Mouse (Mus musculus): ENCODE measurements at regions not wholly inside any gene's neighbourhood (a gene's known extent, or its start where the extent isn't known, plus 50 kb on each side); places are given as distances from the start of the nearest gene placed in this dataset.

- no peak for DNase-seq (ENCODE audit: low spot score in 2 of 2)
These were observed 376.8 kb downstream of the Otol1 start for GRCm38 (mm10) chr3:70384235-70384634.

GRCm38 (mm10) chr3:70385961-70386360, 378.5 kb downstream of the Otol1 start:
- DNase-seq (ENCODE audit: low spot score in 2 of 2), result no peak

DNA sequence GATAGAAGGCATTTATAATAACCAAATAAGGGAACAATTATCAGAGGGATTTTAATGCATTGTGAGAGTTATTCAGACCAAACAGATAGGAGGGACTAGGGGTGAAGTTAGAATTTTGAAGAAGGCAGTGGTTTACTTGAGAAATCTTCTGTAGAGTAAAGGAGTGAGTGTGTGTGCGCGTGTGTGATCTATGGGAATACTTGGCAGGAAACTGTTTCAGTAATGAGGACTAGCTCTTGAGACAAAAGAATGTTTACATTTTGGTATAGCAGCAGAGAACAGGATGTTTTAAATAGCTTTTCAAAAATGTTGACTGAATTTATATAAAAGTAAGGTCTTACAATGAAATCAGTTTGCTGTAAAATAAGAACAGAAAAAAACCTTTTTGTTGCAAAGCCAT, 393.8 kb downstream of the Otol1 start:
- no peak for DNase-seq (ENCODE audit: low spot score in 2 of 2)

GRCm38 (mm10) chr3:70406571-70406970, 399.2 kb downstream of the Otol1 start:
- peak in 1 of 2 experiments; percentile 16 for DNase-seq (ENCODE audit: low spot score in 2 of 2)

DNA sequence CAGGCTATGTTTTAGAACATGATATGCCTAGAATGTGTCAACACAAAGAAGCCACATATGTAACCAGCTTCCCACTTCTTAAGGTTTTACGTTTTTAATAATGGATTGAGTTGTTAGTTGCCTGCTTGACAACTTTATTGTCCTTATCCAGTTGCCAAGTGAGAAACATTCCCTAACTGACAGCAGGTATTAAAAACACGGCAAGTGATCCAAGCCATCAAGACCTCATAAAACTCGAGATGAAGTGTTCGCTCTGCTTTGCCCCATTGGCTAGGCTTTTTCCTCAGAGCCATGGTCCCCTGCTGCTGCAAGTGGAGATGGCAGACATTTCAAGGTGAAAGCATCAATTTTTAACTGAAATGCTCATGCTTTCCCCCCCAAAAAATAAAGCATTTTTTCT, 410.9 kb downstream of the Otol1 start:
- DNase-seq (ENCODE audit: low spot score in 2 of 2), result no peak

- peak in 1 of 2 experiments; percentile 11 for DNase-seq (ENCODE audit: low spot score in 2 of 2)
These were observed 414.6 kb downstream of the Otol1 start for GRCm38 (mm10) chr3:70422016-70422415.

- DNase-seq (ENCODE audit: low spot score in 2 of 2), result no peak
These were observed 415.3 kb downstream of the Otol1 start for GRCm38 (mm10) chr3:70422669-70423068.

DNA sequence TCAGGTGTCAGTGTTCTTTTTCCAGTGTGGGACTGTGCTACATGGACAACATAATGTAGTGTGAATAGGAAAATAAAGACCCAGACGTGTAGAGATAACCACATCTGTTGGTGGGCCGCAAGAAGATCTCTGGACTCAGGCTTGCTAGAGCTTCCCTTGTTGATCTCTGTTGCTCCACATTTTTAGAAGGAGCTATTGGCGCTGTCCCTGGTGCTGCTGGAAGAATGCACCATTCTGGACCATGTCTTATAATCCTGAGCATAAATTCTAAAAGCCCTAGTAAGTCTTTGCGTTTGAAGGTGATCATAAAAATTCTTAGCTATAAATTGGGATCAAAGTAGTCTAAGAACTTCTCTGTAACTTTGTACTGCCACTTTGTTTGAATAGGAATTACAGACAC, 429.3 kb downstream of the Otol1 start:
- no peak for DNase-seq (ENCODE audit: low spot score in 2 of 2)

- DNase-seq (ENCODE audit: low spot score in 2 of 2), result no peak
These were observed 449.9 kb downstream of the Otol1 start for GRCm38 (mm10) chr3:70457181-70457847.

DNA sequence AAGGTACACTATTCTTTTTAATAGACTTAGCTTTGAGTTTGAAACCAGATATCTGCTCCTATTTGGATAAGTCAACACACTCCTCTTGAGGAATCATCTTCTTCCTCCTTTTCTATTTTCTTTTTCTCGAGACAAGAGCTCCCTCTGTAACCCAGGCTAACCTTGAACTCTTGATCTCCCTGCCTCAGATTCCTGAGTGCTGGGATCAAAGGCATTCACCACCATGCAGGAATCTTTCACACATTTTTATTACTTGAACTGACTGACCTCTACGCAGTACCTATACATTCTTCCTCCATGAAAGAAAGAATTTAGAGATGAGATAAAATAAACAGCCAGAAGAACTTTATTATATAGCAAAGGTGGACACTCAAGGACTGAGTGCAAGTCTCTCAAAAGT, 453.4 kb downstream of the Otol1 start:
- no peak for DNase-seq (ENCODE audit: low spot score in 2 of 2)

GRCm38 (mm10) chr3:70463221-70463620, 455.8 kb downstream of the Otol1 start:
- no peak for DNase-seq (ENCODE audit: low spot score in 2 of 2)

GRCm38 (mm10) chr3:70482521-70482920, 475.1 kb downstream of the Otol1 start:
- peak; percentile 79 to 88 for DNase-seq (ENCODE audit: low spot score in 2 of 2)

GRCm38 (mm10) chr3:70483066-70483743, 475.8 kb downstream of the Otol1 start:
- no peak for DNase-seq (ENCODE audit: low spot score in 2 of 2)

- no peak for DNase-seq (ENCODE audit: low spot score in 2 of 2)
These were observed 489.0 kb downstream of the Otol1 start for GRCm38 (mm10) chr3:70496431-70496830.

DNA sequence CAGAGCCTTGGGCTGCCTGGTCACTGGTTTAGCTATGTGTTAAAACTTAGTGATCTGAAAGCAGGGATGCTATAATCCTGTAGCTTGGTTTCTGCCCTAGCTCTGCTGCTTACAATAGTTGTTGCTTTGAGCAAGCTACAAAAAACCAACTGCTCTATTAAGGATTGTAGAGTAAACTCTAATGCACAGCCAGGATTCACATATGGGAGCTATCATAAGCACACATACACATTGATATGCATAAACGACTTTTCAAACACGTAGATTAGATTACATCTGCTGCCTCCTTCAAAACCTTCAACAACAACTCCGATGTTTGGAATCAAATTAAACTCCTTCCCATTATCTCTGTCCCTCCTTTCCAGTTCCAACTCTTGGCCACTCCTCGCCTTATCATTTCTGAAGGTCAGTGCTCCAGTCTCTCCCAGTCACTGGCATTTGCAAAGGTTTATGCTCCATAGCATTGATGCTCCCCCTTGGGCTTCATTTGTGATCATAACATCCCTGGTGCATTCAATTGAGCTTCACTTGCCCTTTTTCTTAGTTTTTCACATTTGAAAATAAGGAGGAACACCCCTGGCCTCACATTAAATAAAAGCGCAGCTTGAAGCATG, 492.9 kb downstream of the Otol1 start:
- DNase-seq (ENCODE audit: low spot score in 2 of 2), result no peak

DNA sequence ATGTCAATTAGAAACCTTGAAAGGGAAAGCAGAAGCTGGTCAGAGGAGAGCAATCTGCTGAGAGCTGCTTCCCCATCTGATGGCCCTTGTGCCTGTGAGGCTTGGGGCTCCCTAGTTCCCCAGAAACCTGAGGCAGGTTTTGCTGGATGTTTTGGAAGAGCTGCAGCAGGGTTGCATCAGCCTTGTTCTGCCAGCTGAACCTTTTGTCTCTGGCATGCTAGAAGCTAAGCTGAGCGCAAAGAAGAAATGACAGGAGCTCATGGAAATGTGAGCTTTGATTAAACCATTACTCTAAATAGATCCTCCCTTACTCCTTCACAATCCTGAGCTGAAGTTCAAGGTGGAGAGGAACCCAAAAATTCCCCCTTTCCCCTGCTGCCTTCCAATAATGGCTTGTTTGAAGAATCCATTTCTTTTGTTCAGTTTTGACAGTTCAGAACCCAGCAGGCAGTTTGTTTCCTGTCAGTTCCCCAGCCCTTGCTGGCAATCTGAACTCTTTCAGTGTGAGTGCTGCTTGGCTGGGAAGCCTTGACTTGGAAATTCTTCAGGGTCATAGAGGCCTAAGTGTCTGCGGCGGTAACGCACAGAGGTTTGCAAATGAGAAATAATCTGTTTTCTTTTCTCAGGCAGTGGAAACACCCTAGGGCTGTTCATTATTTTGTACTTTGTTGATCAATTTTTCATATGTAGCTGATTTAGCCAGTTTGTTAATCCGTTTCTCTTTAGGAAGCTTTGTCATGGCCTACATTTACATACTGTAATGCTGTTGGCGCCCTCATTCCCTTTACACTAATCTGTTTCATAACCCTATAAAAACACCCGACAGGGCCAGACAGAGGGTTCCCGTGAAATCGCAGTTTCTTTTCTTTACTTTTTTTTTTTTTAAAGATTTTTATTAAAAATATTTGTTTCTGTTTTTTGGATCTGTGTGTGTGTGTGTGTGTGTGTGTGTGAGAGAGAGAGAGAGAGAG, 493.9 kb downstream of the Otol1 start:
- DNase-seq (ENCODE audit: low spot score in 2 of 2), result peak in 1 of 2 experiments; percentile 29

- DNase-seq (ENCODE audit: low spot score in 2 of 2), result peak in 1 of 2 experiments; percentile 20
These were observed 526.3 kb downstream of the Otol1 start for GRCm38 (mm10) chr3:70533593-70534321.

GRCm38 (mm10) chr3:70535084-70535483, 527.7 kb downstream of the Otol1 start:
- DNase-seq (ENCODE audit: low spot score in 2 of 2), result no peak

GRCm38 (mm10) chr3:70543911-70544310, 536.5 kb downstream of the Otol1 start:
- DNase-seq (ENCODE audit: low spot score in 2 of 2), result no peak

- no peak for DNase-seq (ENCODE audit: low spot score in 2 of 2)
These were observed 550.4 kb downstream of the Otol1 start for GRCm38 (mm10) chr3:70557821-70558220.

Data from layer of hippocampus, adult 18-20 months (tissue).